Mouse (Mus musculus): Measurements from ENCODE around the gene Ago4.

GRCm38 (mm10) chr4:126536865-126537264 lies 3.6 kb upstream of the Ago4 start:
- no peak for TF ChIP-seq POLR2A (IDR thresholded peaks at IDR 0.05; ENCODE audit: extremely low read depth, insufficient read depth, low read length)
- no peak for TF ChIP-seq CTCF (IDR thresholded peaks at IDR 0.05; ENCODE audit: low read depth, low read length)
